Mouse (Mus musculus) hindbrain, embryonic 14.5 days (tissue): ENCODE data around the gene Pipox. TPM values are rescaled to one million over a fixed set of nuclear protein-coding genes. Genes with fewer than 3 reads are reported as not detected.

Source experiments
- ATAC-seq: fragments of 200-750 bp; cut with Nextera tagmentation; 2 replicates; pipeline ENCODE4 v1.8.0; 2017; ENCODE audit warnings: moderate number of reproducible peaks, mild to moderate bottlenecking, moderate TSS enrichment, moderate library complexity; ENCODE audit not compliant: low FRiP score
- DNase-seq: peaks from one replicate; pipeline ENCODE4 v3.0.0-alpha.2; 2015; ENCODE audit warnings: low spot score
- H3K27ac ChIP-seq: fragments of 300-500 bp; sonication (generic); 2 replicates; pipeline ENCODE4 v1.5.1; 2014; ENCODE audit warnings: mild to moderate bottlenecking, moderate library complexity
- H3K27me3 ChIP-seq: fragments of 300-500 bp; sonication (generic); 2 replicates; pipeline ENCODE4 v1.6.1; 2014; ENCODE audit warnings: mild to moderate bottlenecking, low read length, mixed read lengths; ENCODE audit not compliant: control insufficient read depth, insufficient read depth
- H3K36me3 ChIP-seq: fragments of 300-500 bp; sonication (generic); replicated peaks from 2 replicates; pipeline ENCODE4 v1.6.1; 2014; ENCODE audit not compliant: control insufficient read depth, insufficient read depth
- H3K4me1 ChIP-seq: fragments of 300-500 bp; sonication (generic); replicated peaks from 2 replicates; pipeline ENCODE4 v1.6.1; 2014; ENCODE audit warnings: antibody characterized with exemption, low read length, mixed read lengths; ENCODE audit not compliant: control insufficient read depth, insufficient read depth
- H3K4me2 ChIP-seq: fragments of 300-500 bp; sonication (generic); replicated peaks from 2 replicates; pipeline ENCODE4 v1.6.1; 2014; ENCODE audit warnings: mild to moderate bottlenecking, moderate library complexity
- H3K4me3 ChIP-seq: fragments of 300-500 bp; sonication (generic); replicated peaks from 2 replicates; pipeline ENCODE4 v1.5.1; 2014; ENCODE audit warnings: mild to moderate bottlenecking, low read length
- H3K9ac ChIP-seq: fragments of 300-500 bp; sonication (generic); 2 replicates; pipeline ENCODE4 v1.6.1; 2014
- H3K9me3 ChIP-seq: fragments of 300-500 bp; sonication (generic); 2 replicates; pipeline ENCODE4 v1.6.1; 2016; ENCODE audit warnings: low read length; ENCODE audit not compliant: control insufficient read depth
- WGBS: fragments of 180-500 bp; shearing (Covaris S2); extraction: QIAGEN DNeasy Blood & Tissue Kit; methylation state at CpG from one replicate; pipeline ENCODE4 v1.1.7; 2014; 5-methylcytosine and 5-hydroxymethylcytosine counted together
- polyA plus RNA-seq: library from polyadenylated mRNA; unstranded; fragments of >200 nt; fragmentation: Nextera tagmentation; extraction: Ambion mirVana; gene quantifications from 2 replicates; pipeline ENCODE4 v1.2.1, GENCODE M21; 2014

Pipox gene
- polyA plus RNA-seq: 2.8 and 6.1 TPM in 2 replicates

- Histone ChIP-seq H3K9ac (0 out of 2 replicates have a peak within 1 kb of the TSS, but pooled peaks have one; percentile 6), H3K36me3 (no peaks in the 10 kb centered on the region), H3K4me1 (peaks cover 69% of the 10 kb centered on the region), H3K27me3 (no peaks in the 10 kb centered on the region), H3K9me3 (no peaks in the 10 kb centered on the region), H3K27ac (peak within 1 kb of the TSS; percentile 79), H3K4me3 (0 out of 2 replicates have a peak within 1 kb of the TSS, but pooled peaks have one; percentile 2), H3K4me2 (peak within 1 kb of the TSS; percentile 20)
- DNase-seq (peak; percentile 72), ATAC-seq (peak; percentile 81)
- WGBS: 9% methylated on average over 11 of the region's 11 CpGs
Observed at GRCm38 (mm10) chr11:77893787-77894718, at the start of gene Pipox. Gene Pipox, minus strand, starts transcription at chr11:77894096.

DNA sequence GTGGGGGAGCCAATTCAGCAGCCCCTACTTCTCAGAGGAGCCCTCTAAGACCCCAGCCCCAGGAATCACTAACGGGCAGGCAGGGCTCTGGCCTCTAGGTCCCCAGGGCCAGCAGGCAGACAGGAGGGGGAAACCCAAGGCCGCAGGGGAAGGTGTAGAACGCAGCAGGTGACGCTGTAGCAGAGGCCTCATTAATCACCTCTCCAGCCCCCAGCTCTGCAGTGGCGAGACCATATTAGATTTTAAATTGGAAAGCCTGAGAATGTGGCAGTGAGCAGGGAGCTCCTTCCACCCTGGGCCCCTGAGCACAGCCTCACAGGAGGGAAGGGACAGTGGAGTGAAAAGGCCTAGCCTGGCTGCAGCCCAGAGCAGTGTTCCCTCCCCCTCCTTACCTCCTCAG, 48.3 kb upstream of the Pipox start:
- Histone ChIP-seq H3K4me3 (no peak overlapping the region), H3K9me3 (no peaks in the 10 kb centered on the region), H3K4me2 (no peak overlapping the region), H3K27me3 (peaks cover 12% of the 10 kb centered on the region; the same call in 1 of the 2 replicates), H3K4me1 (peaks cover 28% of the 10 kb centered on the region), H3K36me3 (no peaks in the 10 kb centered on the region), H3K9ac (peak overlapping the region; percentile 39; the same call in 1 of the 2 replicates), H3K27ac (peak overlapping the region; percentile 74)
- WGBS: 20% methylated on average over 5 of the region's 5 CpGs
- ATAC-seq (peak; percentile 51; the same call in 1 of the 2 replicates), DNase-seq (no peak)

GRCm38 (mm10) chr11:77937649-77938410, 43.9 kb upstream of the Pipox start:
- H3K4me3 ChIP-seq: no peak overlapping the region
- no peaks in the 10 kb centered on the region for H3K36me3 ChIP-seq
- peaks cover 62% of the 10 kb centered on the region for H3K4me1 ChIP-seq
- no peaks in the 10 kb centered on the region for H3K9me3 ChIP-seq
- no peak overlapping the region; the same call in 1 of the 2 replicates for H3K27ac ChIP-seq
- no peak overlapping the region for H3K9ac ChIP-seq
- H3K4me2 ChIP-seq: peak overlapping the region; percentile 11; the same call in 1 of the 2 replicates
- H3K27me3 ChIP-seq: peaks cover 12% of the 10 kb centered on the region; the same call in 1 of the 2 replicates
- DNase-seq (no peak), ATAC-seq (no peak)
- 20% methylated on average over 4 of the region's 4 CpGs for WGBS

GRCm38 (mm10) chr11:77936846-77937245, 43.0 kb upstream of the Pipox start:
- H3K4me2 ChIP-seq: peak overlapping the region; percentile 87
- peaks cover 62% of the 10 kb centered on the region for H3K4me1 ChIP-seq
- no peak for DNase-seq
- H3K27ac ChIP-seq: 0 out of 2 replicates have a peak overlapping the region, but pooled peaks have one; percentile 17
- 0 out of 2 replicates have a peak overlapping the region, but pooled peaks have one; percentile 11 for H3K4me3 ChIP-seq
- H3K36me3 ChIP-seq: no peaks in the 10 kb centered on the region
- no peak for ATAC-seq
- H3K9ac ChIP-seq: peak overlapping the region; percentile 26; the same call in 1 of the 2 replicates
- peaks cover 20% of the 10 kb centered on the region for H3K27me3 ChIP-seq
- H3K9me3 ChIP-seq: no peaks in the 10 kb centered on the region
- WGBS: 7% methylated on average over 7 of the region's 8 CpGs

- H3K9ac ChIP-seq: peak overlapping the region; percentile 30; the same call in 1 of the 2 replicates
- H3K36me3 ChIP-seq: no peaks in the 10 kb centered on the region
- peak overlapping the region; percentile 81 for H3K4me3 ChIP-seq
- peak overlapping the region; percentile 87 for H3K4me2 ChIP-seq
- H3K4me1 ChIP-seq: peaks cover 66% of the 10 kb centered on the region
- WGBS: 41% methylated on average over 5 of the region's 5 CpGs
- no peak for ATAC-seq
- DNase-seq: no peak
- H3K27ac ChIP-seq: peak overlapping the region; percentile 94
- H3K9me3 ChIP-seq: no peaks in the 10 kb centered on the region
- peaks cover 14% of the 10 kb centered on the region for H3K27me3 ChIP-seq
Observed at GRCm38 (mm10) chr11:77934568-77935311, 40.8 kb upstream of the Pipox start.

GRCm38 (mm10) chr11:77934111-77934521, 40.2 kb upstream of the Pipox start:
- H3K27me3 ChIP-seq: peaks cover 12% of the 10 kb centered on the region
- no peaks in the 10 kb centered on the region for H3K9me3 ChIP-seq
- H3K4me3 ChIP-seq: peak overlapping the region; percentile 81
- H3K27ac ChIP-seq: peak overlapping the region; percentile 94
- peak overlapping the region; percentile 87 for H3K4me2 ChIP-seq
- H3K9ac ChIP-seq: peak overlapping the region; percentile 30
- no peaks in the 10 kb centered on the region for H3K36me3 ChIP-seq
- H3K4me1 ChIP-seq: peaks cover 69% of the 10 kb centered on the region
- ATAC-seq (peak; percentile 39; the same call in 1 of the 2 replicates), DNase-seq (no peak)
- WGBS: 0% methylated on average over 4 of the region's 4 CpGs

DNA sequence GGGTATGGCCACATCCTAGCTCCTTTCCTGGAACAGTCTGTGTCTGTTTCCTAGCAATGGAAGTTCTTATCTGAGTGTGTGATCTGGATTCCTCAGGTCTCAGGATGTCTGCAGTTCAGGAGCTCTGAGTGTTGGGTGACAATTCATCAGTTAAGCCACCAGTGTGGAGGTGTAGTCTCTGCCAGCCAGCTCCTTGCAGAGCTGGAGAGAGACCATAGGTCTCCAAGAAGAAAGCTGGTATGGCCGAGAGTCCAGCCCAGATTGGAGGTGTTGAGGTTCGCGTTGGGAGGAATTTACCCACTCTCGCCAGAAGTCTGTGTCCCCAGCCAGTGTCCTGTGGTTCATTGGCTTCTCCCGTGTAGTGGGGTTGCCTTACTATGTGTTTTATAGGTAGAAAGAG, 38.7 kb upstream of the Pipox start:
- no peak for DNase-seq
- no peaks in the 10 kb centered on the region for H3K9me3 ChIP-seq
- H3K4me2 ChIP-seq: peak overlapping the region; percentile 87
- H3K4me3 ChIP-seq: peak overlapping the region; percentile 81
- ATAC-seq: no peak
- H3K36me3 ChIP-seq: no peaks in the 10 kb centered on the region
- peak overlapping the region; percentile 94 for H3K27ac ChIP-seq
- peak overlapping the region; percentile 95 for H3K9ac ChIP-seq
- H3K27me3 ChIP-seq: peaks cover 12% of the 10 kb centered on the region
- H3K4me1 ChIP-seq: peaks cover 60% of the 10 kb centered on the region
- 41% methylated on average over 5 of the region's 5 CpGs for WGBS

DNA sequence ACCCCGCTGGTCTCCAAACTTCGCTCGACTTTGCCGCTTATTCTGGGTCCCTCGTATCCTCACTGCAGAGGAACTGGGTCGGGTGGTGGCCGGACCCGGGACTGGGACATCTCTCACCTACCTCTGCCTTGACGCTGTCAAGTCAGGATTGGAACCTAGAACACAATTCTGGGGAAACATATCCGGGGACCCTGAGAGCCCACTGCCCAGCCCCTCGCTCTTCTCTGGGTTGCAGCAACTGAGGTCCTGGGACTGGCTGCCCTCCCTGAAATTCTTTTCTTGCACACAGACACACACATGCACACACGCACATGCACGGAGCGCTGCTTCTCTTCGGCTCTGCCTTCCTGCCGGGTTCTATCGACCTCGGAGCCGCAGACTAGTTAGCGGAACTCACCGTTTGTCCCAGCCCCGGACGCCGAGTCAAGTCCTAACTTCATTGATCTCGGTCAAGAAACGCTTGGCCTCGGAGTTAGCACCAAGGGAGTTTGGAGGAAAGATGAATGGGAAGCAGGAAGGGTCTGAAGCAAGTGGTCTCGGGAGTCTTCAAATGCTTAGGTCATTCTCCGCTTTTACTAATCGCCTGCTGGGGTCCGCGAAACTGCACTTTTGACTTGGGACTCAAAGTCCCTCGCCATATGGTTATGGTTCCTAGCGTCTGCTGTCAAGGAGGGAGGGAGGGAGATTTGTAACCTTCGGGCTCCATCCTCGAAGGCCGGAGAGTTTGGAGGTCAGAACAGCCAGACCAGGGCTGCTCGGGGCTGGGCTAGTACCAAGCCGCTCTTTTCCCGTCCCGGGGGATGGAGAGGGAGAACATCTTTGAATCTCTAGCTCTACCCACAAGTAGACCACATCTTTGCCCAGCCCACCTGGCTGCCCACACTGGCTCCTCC, 37.9 kb upstream of the Pipox start:
- peaks cover 56% of the 10 kb centered on the region for H3K4me1 ChIP-seq
- peak overlapping the region; percentile 95 for H3K9ac ChIP-seq
- H3K36me3 ChIP-seq: no peaks in the 10 kb centered on the region
- WGBS: 2% methylated on average over 41 of the region's 41 CpGs
- H3K4me3 ChIP-seq: peak overlapping the region; percentile 81
- H3K27me3 ChIP-seq: peaks cover 12% of the 10 kb centered on the region
- no peaks in the 10 kb centered on the region for H3K9me3 ChIP-seq
- ATAC-seq: peak; percentile 6; the same call in 1 of the 2 replicates
- peak overlapping the region; percentile 94 for H3K27ac ChIP-seq
- DNase-seq: no peak
- peak overlapping the region; percentile 87 for H3K4me2 ChIP-seq
